ENCODE assay signal across 8 mouse cellular contexts in genomic region chr16:21946761-21947715, GRCm38 (mm10). TPM values are rescaled to one million over a fixed set of nuclear protein-coding genes. Genes with fewer than 3 reads are reported as not detected.
DNase-seq lines count a peak whose midpoint lies in the region; ATAC-seq and TF ChIP-seq lines count a peak whose summit lies in the region.

Tmem41a (minus strand) TSS chr16:21947552.

- peak; percentile 88 to 91 for DNase-seq in heart, postnatal 10 days
- DNase-seq in large intestine, adult 2 months (ENCODE audit: low read depth, low spot score), result peak; percentile 64
- DNase-seq in liver, postnatal 0 days, result peak; percentile 91
- peak; percentile 92 for DNase-seq in testis, postnatal 10 days (ENCODE audit: low spot score)

- peak within 1 kb of the TSS; percentile 41 for H3K9ac ChIP-seq in ES-Bruce4 (ENCODE audit: low read depth, poor library complexity, severe bottlenecking)
- peak within 1 kb of the TSS; percentile 75 for H3K9ac ChIP-seq in forebrain, embryonic 13.5 days
- H3K9ac ChIP-seq in liver, postnatal 0 days (replicated peaks), result peak within 1 kb of the TSS; percentile 81
- peak within 1 kb of the TSS; percentile 82 for H3K9ac ChIP-seq in neural tube, embryonic 14.5 days (replicated peaks; ENCODE audit: low read depth, low read length)

- TF ChIP-seq CTCF in ES-Bruce4 (IDR thresholded peaks at IDR 0.05; ENCODE audit: low read depth, low read length), result no peak
- no peak for TF ChIP-seq CTCF in liver, postnatal 0 days (IDR thresholded peaks at IDR 0.05; ENCODE audit: low read depth)

- no peaks in the 10 kb centered on the region for H3K36me3 ChIP-seq in ES-Bruce4 (ENCODE audit: control insufficient read depth, insufficient read depth, low read length, poor library complexity, severe bottlenecking)
- no peaks in the 10 kb centered on the region for H3K36me3 ChIP-seq in forebrain, embryonic 13.5 days (ENCODE audit: poor library complexity, severe bottlenecking)
- no peaks in the 10 kb centered on the region for H3K36me3 ChIP-seq in liver, postnatal 0 days (replicated peaks; ENCODE audit: insufficient read depth, low read length)
- H3K36me3 ChIP-seq in neural tube, embryonic 14.5 days (ENCODE audit: control insufficient read depth, insufficient read depth, low read length), result no peaks in the 10 kb centered on the region

- intact Hi-C loops in heart, postnatal 10 days (cut with DNase I), result loop anchor here (5.0 kb wide), 1 partner anchor 60 kb away; the partner anchor contains the start of gene Senp2

- peak; percentile 79 for TF ChIP-seq POLR2A in ES-Bruce4 (IDR thresholded peaks at IDR 0.05; ENCODE audit: insufficient read depth, low read length)

- no peaks in the 10 kb centered on the region for H3K9me3 ChIP-seq in ES-Bruce4 (replicated peaks; ENCODE audit: control insufficient read depth, insufficient read depth, low read length, poor library complexity, severe bottlenecking)
- H3K9me3 ChIP-seq in forebrain, embryonic 13.5 days (replicated peaks), result no peaks in the 10 kb centered on the region; the same call in 1 of the 2 replicates
- H3K9me3 ChIP-seq in liver, postnatal 0 days (ENCODE audit: low read length), result no peaks in the 10 kb centered on the region
- no peaks in the 10 kb centered on the region for H3K9me3 ChIP-seq in neural tube, embryonic 14.5 days (ENCODE audit: control insufficient read depth, low read length)

- peak within 1 kb of the TSS; percentile 83 for H3K4me3 ChIP-seq in ES-Bruce4 (ENCODE audit: low read depth, low read length)
- peak within 1 kb of the TSS; percentile 72 for H3K4me3 ChIP-seq in forebrain, embryonic 13.5 days
- peak within 1 kb of the TSS; percentile 77 for H3K4me3 ChIP-seq in liver, postnatal 0 days (ENCODE audit: low read depth, low read length)
- peak within 1 kb of the TSS; percentile 73 for H3K4me3 ChIP-seq in neural tube, embryonic 14.5 days (ENCODE audit: low read depth, low read length)

- no peak for TF ChIP-seq EP300 in ES-Bruce4 (IDR thresholded peaks at IDR 0.05; ENCODE audit: insufficient read depth, low read depth, low read length)
- TF ChIP-seq EP300 in liver, postnatal 0 days (IDR thresholded peaks at IDR 0.05; ENCODE audit: low read depth), result no peak

- no peaks in the 10 kb centered on the region for H3K4me1 ChIP-seq in ES-Bruce4 (ENCODE audit: control insufficient read depth, insufficient read depth, low read length)
- peaks cover 15% of the 10 kb centered on the region; the same call in 1 of the 2 replicates for H3K4me1 ChIP-seq in forebrain, embryonic 13.5 days
- H3K4me1 ChIP-seq in liver, postnatal 0 days (ENCODE audit: insufficient read depth), result peaks cover 16% of the 10 kb centered on the region
- H3K4me1 ChIP-seq in neural tube, embryonic 14.5 days (ENCODE audit: control insufficient read depth, insufficient read depth, low read length), result no peaks in the 10 kb centered on the region; the same call in 1 of the 2 replicates

- H3K27ac ChIP-seq in ES-Bruce4 (ENCODE audit: insufficient read depth, low read length), result no peak within 1 kb of the TSS
- peak within 1 kb of the TSS; percentile 70 for H3K27ac ChIP-seq in forebrain, embryonic 13.5 days
- H3K27ac ChIP-seq in liver, postnatal 0 days (ENCODE audit: low read depth), result peak within 1 kb of the TSS; percentile 71
- H3K27ac ChIP-seq in neural tube, embryonic 14.5 days (ENCODE audit: low read depth, low read length), result peak within 1 kb of the TSS; percentile 46

- peak; percentile 92 for ATAC-seq in cerebellum, adult (ENCODE audit: insufficient number of reproducible peaks, low FRiP score, low TSS enrichment)
- peak; percentile 98 for ATAC-seq in forebrain, embryonic 13.5 days
- ATAC-seq in liver, postnatal 0 days, result peak; percentile 96
- peak; percentile 96 for ATAC-seq in neural tube, embryonic 14.5 days (ENCODE audit: low read depth)

- no peaks in the 10 kb centered on the region for H3K27me3 ChIP-seq in ES-Bruce4 (ENCODE audit: control insufficient read depth, insufficient read depth, low read length, poor library complexity, severe bottlenecking)
- H3K27me3 ChIP-seq in forebrain, embryonic 13.5 days, result no peaks in the 10 kb centered on the region
- no peaks in the 10 kb centered on the region for H3K27me3 ChIP-seq in liver, postnatal 0 days (ENCODE audit: insufficient read depth, low read length)
- no peaks in the 10 kb centered on the region for H3K27me3 ChIP-seq in neural tube, embryonic 14.5 days (ENCODE audit: control insufficient read depth, insufficient read depth, low read length)

- H3K4me2 ChIP-seq in forebrain, embryonic 13.5 days, result peak within 1 kb of the TSS; percentile 86
- H3K4me2 ChIP-seq in liver, postnatal 0 days (ENCODE audit: low read depth, low read length), result peak within 1 kb of the TSS; percentile 99
- H3K4me2 ChIP-seq in neural tube, embryonic 14.5 days (ENCODE audit: low read depth, low read length), result peak within 1 kb of the TSS; percentile 61

- WGBS in forebrain, embryonic 13.5 days, result 2% methylated on average over 53 of the region's 63 CpGs
- WGBS in large intestine, adult 2 months, result 1% methylated on average over 63 of the region's 63 CpGs
- 1% methylated on average over 62 of the region's 63 CpGs for WGBS in liver, postnatal 0 days (ENCODE audit: insufficient replicate concordance)
- 1% methylated on average over 60 of the region's 63 CpGs for WGBS in neural tube, embryonic 14.5 days

RNA-seq across cellular contexts. Expression of gene Tmem41a, which starts in this region (rescaled TPM):
- 10.8 and 14.3 TPM in 2 replicates for polyA plus RNA-seq in ES-Bruce4 (2011; ENCODE audit: insufficient read depth, insufficient read length, low read depth, missing spikeins)
- 23.6 and 26.2 TPM in 2 replicates for polyA plus RNA-seq in forebrain, embryonic 13.5 days (2015; fragmentation: Nextera tagmentation; extraction: Ambion mirVana)
- 10 to 100 TPM; 14.4 to 15.5 TPM for total RNA-seq in heart, postnatal 10 days (2021)
- 59.4 and 85.6 TPM in 2 replicates for polyA plus RNA-seq in large intestine, adult 2 months (2012; rRNA removed)
- polyA plus RNA-seq in liver, postnatal 0 days (2015; fragmentation: Nextera tagmentation; extraction: Ambion mirVana), result 17.9 and 18.4 TPM in 2 replicates
- polyA plus RNA-seq in neural tube, embryonic 14.5 days (2014; fragmentation: Nextera tagmentation; extraction: Ambion mirVana), result 50.6 and 51.5 TPM in 2 replicates
